Mouse (Mus musculus) liver, embryonic 14.5 days (tissue): Measurements from ENCODE around the gene Slc25a48.

Experiments
- CTCF ChIP-seq: IDR thresholded peaks from 2 replicates; pipeline ENCODE4 v1.5.1; 2016; ENCODE audit warnings: antibody characterized with exemption, low read depth, control low read depth
- EP300 ChIP-seq: IDR thresholded peaks from 2 replicates; pipeline ENCODE4 v1.6.1; 2016; ENCODE audit warnings: antibody characterized with exemption, low read depth

GRCm38 (mm10) chr13:56477271-56477670 is 39.1 kb downstream of the Slc25a48 start:
- no peak for TF ChIP-seq EP300
- no peak for TF ChIP-seq CTCF
